Mouse (Mus musculus) spleen, adult 2 months (tissue): ENCODE measurements around the gene Apoc3. TPM values are rescaled to one million over a fixed set of nuclear protein-coding genes. Genes with fewer than 3 reads are reported as not detected.

Experiments
- DNase-seq, 2 experiments: peaks; one replicate each; pipeline versions ENCODE4 v3.0.0 to v3.0.0-alpha.2; 2012 to 2021; ENCODE audit warnings: low spot score in 2 of 2, low read depth in 1 of 2
- H3K27ac ChIP-seq: fragments of 200-500 bp; 2 replicates; pipeline ENCODE4 v1.5.1; 2012; ENCODE audit warnings: low read length, inconsistent platforms; ENCODE audit not compliant: insufficient read depth
- H3K27me3 ChIP-seq: fragments of 200-500 bp; 2 replicates; pipeline ENCODE4 v1.6.1; 2012; ENCODE audit warnings: mild to moderate bottlenecking, moderate library complexity, low read length, inconsistent platforms; ENCODE audit not compliant: control insufficient read depth, insufficient read depth
- H3K36me3 ChIP-seq: fragments of 200-500 bp; 2 replicates; pipeline ENCODE4 v1.6.1; 2012; ENCODE audit warnings: mild to moderate bottlenecking, low read length, inconsistent platforms; ENCODE audit not compliant: control insufficient read depth, insufficient read depth
- H3K4me1 ChIP-seq: fragments of 200-500 bp; 2 replicates; pipeline ENCODE4 v1.6.1; 2011; ENCODE audit warnings: inconsistent platforms; ENCODE audit not compliant: control insufficient read depth, insufficient read depth, insufficient read length
- H3K4me3 ChIP-seq: fragments of 200-500 bp; 2 replicates; pipeline ENCODE4 v1.5.1; 2011; ENCODE audit warnings: mild to moderate bottlenecking, inconsistent platforms; ENCODE audit not compliant: insufficient read depth, insufficient read length; ENCODE audit errors: extremely low read depth
- CTCF ChIP-seq: fragments of 200-500 bp; IDR thresholded peaks from 2 replicates; pipeline ENCODE4 v1.5.1; 2011; ENCODE audit warnings: mild to moderate bottlenecking, inconsistent platforms; ENCODE audit not compliant: insufficient read depth, insufficient read length, insufficient replicate concordance; ENCODE audit errors: extremely low read depth
- POLR2A ChIP-seq: fragments of 200-500 bp; IDR thresholded peaks from 2 replicates; pipeline ENCODE4 v1.6.1; 2011; ENCODE audit warnings: low read depth, low read length, inconsistent platforms
- WGBS: fragments of 180-500 bp; shearing (Covaris S2); methylation state at CpG from one replicate; pipeline ENCODE4 v1.1.7; 2018; 5-methylcytosine and 5-hydroxymethylcytosine counted together
- polyA plus RNA-seq: library from polyadenylated mRNA; depleted of rRNA; stranded (reverse); fragments of >200 nt; gene quantifications from 2 replicates; pipeline ENCODE4 v1.2.3, GENCODE M21; 2012

Gene Apoc3
- polyA plus RNA-seq, 1 experiment, result 0.44 TPM

- peaks cover 4% of the 10 kb centered on the region; the same call in 1 of the 2 replicates for H3K4me1 ChIP-seq
- no peak overlapping the region for H3K4me3 ChIP-seq
- TF ChIP-seq CTCF (no peak), POLR2A (no peak)
- no peaks in the 10 kb centered on the region for H3K27me3 ChIP-seq
- no peak overlapping the region for H3K27ac ChIP-seq
- no peaks in the 10 kb centered on the region for H3K36me3 ChIP-seq
- DNase-seq, result no peak
- WGBS, result 42% methylated on average over 13 of the region's 13 CpGs
Measured at GRCm38 (mm10) chr9:46230450-46230975, 4.9 kb downstream of the Apoc3 start.

DNA sequence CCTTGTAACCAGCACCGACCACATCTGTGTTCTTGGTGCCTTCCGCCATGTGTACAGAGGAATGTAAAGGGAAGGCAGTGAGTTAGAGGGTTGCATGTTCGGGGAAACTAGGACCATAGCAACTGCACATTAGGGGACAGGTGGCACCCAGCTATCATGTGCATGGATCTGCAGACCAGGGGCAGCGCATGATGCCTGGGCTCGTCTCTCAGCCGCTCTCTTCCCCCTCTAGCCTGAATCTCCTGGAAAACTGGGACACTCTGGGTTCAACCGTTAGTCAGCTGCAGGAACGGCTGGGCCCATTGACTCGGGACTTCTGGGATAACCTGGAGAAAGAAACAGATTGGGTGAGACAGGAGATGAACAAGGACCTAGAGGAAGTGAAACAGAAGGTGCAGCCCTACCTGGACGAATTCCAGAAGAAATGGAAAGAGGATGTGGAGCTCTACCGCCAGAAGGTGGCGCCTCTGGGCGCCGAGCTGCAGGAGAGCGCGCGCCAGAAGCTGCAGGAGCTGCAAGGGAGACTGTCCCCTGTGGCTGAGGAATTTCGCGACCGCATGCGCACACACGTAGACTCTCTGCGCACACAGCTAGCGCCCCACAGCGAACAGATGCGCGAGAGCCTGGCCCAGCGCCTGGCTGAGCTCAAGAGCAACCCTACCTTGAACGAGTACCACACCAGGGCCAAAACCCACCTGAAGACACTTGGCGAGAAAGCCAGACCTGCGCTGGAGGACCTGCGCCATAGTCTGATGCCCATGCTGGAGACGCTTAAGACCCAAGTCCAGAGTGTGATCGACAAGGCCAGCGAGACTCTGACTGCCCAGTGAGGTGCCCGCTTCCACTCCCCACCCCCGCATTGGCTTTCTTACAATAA is 5.6 kb downstream of the Apoc3 start:
- no peaks in the 10 kb centered on the region for H3K27me3 ChIP-seq
- no peak for TF ChIP-seq POLR2A
- peak; percentile 43; the same call in 1 of the 2 replicates for TF ChIP-seq CTCF
- H3K36me3 ChIP-seq, result no peaks in the 10 kb centered on the region
- peak; percentile 5 to 19 for DNase-seq
- peaks cover 4% of the 10 kb centered on the region; the same call in 1 of the 2 replicates for H3K4me1 ChIP-seq
- WGBS, result 18% methylated on average over 37 of the region's 37 CpGs
- H3K27ac ChIP-seq, result no peak overlapping the region
- peak overlapping the region; percentile 31; the same call in 1 of the 2 replicates for H3K4me3 ChIP-seq

GRCm38 (mm10) chr9:46228491-46228890 is 6.9 kb downstream of the Apoc3 start, which contains the start of gene Apoa1:
Gene Apoa1, plus strand, starts transcription at chr9:46228580.
- H3K4me3 ChIP-seq, result no peak within 1 kb of the TSS

DNA sequence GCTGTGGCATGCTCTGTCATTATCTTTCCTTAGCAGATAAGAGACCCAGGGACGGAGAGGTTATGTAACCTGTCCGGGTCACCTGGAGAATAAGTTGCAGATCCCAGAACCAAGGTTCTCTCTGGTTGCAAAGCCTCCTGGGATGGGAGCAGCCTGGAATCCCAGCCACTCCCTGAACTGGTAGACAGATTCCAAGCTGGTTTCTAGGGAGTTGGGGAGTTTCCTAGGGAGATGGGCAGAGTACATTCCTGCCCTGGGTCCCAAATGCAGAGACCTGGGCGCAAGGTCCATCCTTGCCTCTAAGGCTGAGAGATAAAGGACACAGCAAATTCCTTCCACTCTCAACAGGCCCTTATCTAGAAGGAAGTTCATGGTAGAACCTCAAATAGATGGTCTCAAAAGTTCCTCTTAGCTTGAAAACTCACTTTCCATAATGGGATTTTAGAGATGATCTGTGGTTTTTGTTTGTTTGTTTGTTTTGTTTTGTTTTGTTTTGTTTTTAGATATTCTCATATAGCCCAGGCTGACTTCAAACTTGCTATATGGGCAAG is 8.3 kb downstream of the Apoc3 start:
- 84% methylated on average over 3 of the region's 3 CpGs for WGBS
- DNase-seq, result no peak
- Histone ChIP-seq H3K36me3 (peaks cover 7% of the 10 kb centered on the region), H3K4me3 (no peak overlapping the region), H3K27ac (no peak overlapping the region), H3K4me1 (peaks cover 4% of the 10 kb centered on the region; the same call in 1 of the 2 replicates), H3K27me3 (no peaks in the 10 kb centered on the region)
- TF ChIP-seq CTCF (no peak), POLR2A (no peak)

More at GRCm38 (mm10) chr9:46228491-46228890, 6.9 kb downstream of the Apoc3 start, which contains the start of gene Apoa1:
- H3K36me3 ChIP-seq, result no peaks in the 10 kb centered on the region
- 80% methylated on average over 9 of the region's 9 CpGs for WGBS
- peaks cover 4% of the 10 kb centered on the region; the same call in 1 of the 2 replicates for H3K4me1 ChIP-seq
- no peak for TF ChIP-seq POLR2A
- TF ChIP-seq CTCF, result no peak
- no peak within 1 kb of the TSS for H3K27ac ChIP-seq
- DNase-seq, result no peak
- no peaks in the 10 kb centered on the region for H3K27me3 ChIP-seq

DNA sequence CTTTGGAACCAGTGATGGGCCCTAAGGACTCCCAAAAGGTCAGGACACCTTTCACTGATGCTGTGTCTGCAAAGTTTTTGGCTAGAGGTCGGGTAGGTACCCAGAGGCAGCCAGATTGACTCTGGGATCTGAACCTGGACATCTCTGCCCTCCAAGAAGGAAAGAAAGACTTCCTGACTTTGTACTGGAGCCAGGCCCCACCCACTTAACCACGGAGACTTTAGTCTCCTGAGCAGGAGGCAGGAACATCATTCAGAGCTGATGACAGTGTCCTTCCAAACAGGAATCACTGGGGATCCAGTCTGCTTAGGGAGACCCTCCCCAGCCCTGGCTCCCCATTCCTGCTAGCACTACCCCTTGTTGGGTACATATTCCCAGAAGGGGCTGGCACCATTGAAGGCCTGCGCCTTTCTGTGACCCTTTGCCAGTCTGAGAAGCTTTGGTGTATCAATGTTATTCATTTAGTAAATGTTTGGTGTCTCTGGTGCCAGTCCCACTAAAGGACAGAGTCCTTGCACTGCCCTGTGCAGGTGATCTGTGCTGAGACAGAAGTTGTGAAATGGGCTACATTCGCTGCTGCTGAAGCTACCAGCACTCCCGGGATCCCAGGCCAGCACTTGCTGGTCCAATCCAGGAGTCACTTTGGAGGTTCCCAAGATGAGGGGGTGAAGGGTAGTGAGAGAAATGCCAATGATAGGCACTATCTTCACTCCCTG is 10.3 kb downstream of the Apoc3 start:
- 67% methylated on average over 5 of the region's 5 CpGs for WGBS
- TF ChIP-seq CTCF (no peak), POLR2A (no peak)
- Histone ChIP-seq H3K27me3 (no peaks in the 10 kb centered on the region), H3K4me1 (peaks cover 3% of the 10 kb centered on the region; the same call in 1 of the 2 replicates), H3K4me3 (no peak overlapping the region), H3K27ac (no peak overlapping the region), H3K36me3 (peaks cover 18% of the 10 kb centered on the region)
- no peak for DNase-seq

GRCm38 (mm10) chr9:46224101-46224500 is 11.3 kb downstream of the Apoc3 start:
- Histone ChIP-seq H3K4me3 (no peak overlapping the region), H3K36me3 (peaks cover 18% of the 10 kb centered on the region), H3K27ac (no peak overlapping the region), H3K4me1 (no peaks in the 10 kb centered on the region), H3K27me3 (no peaks in the 10 kb centered on the region)
- DNase-seq, result no peak
- WGBS, result 94% methylated on average over 3 of the region's 3 CpGs
- no peak for TF ChIP-seq POLR2A
- TF ChIP-seq CTCF, result no peak
